Mouse (Mus musculus): Measurements from ENCODE around the gene Rnase4.

- no peak for TF ChIP-seq POLR2A (IDR thresholded peaks at IDR 0.05; ENCODE audit: low read depth, low read length)
- TF ChIP-seq CTCF (conservative IDR thresholded peaks at IDR 0.05; ENCODE audit: insufficient read depth, insufficient read length, low read depth, low read length): no peak
These were observed 648 bp upstream of the Rnase4 start for GRCm38 (mm10) chr14:51090077-51090781.
